Mouse (Mus musculus) kidney, postnatal 36 days (tissue): ENCODE results near the gene Tnfsf12.

ENCODE experiments used
- DNase-seq, 2 experiments: peaks; one replicate each; pipeline ENCODE4 v3.0.0; 2021 to 2022; ENCODE audit warnings: mixed read lengths in 2 of 2

The Tnfsf12 gene

DNA sequence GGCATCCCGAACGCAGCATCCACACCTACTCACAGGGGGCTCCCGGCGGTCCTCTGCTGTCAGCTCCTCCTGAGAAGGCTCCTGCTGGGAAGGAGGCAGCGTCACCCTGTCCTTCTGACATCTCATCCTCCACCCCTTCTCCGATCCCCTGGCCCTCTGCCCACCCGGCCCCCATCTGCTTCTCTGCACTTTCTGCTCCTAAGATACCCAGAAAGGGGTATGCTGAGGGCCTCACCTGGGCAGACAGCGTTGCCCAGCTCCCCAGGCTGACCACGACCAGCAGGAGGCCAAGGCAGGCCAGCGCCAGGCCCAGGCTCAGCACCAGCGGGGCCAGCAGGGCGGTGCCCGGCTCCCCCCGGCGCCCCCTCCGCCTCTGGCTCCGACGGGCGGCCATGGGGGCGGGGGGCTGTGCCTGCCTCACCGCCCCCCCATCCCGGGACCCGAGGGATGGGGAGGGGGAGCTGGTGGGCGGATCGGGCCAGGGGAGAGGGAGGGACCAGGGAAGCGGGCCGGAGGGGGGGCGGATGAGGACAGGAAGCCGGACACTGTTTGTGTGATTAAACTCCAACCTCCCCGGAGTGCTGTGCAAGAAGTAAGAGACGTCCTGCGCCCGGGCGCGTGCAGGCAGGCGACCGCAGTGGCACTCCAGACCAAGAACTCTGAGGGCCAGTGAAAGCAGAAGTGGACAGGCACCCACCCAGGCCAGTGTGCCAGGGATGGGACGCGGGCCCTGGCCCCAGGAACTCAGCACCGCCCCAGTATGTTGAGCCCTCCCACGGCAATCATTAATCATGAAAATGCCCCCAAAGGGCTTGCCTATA, at the start of gene Tnfsf12, which contains the start of gene Tnfsfm13:
Gene Tnfsf12 (minus strand): TSS at position 489 of the 821 bp plus-strand sequence.
Gene Tnfsfm13 (minus strand): TSS at position 738 of the 821 bp plus-strand sequence.
- peak; percentile 85 to 89 for DNase-seq

DNA sequence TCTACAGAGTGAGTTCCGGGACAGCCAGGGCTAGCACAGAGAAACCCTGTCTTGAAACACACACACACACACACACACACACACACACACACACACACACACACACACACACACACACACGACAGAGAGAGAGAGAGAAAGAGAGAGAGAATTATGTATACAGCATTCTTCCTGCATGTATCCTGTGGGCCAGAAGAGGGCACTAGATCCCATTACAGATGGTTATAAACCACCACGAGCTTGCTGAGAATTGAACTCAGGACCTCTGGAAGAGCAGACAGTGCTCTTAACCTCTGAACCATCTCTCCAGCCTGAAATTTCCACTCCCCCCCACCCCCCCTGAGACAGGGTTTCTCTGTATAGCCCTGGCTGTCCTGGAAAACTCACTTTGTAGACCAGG, 35.8 kb upstream of the Tnfsf12 start:
- DNase-seq: peak in 1 of 2 experiments; percentile 28

DNA sequence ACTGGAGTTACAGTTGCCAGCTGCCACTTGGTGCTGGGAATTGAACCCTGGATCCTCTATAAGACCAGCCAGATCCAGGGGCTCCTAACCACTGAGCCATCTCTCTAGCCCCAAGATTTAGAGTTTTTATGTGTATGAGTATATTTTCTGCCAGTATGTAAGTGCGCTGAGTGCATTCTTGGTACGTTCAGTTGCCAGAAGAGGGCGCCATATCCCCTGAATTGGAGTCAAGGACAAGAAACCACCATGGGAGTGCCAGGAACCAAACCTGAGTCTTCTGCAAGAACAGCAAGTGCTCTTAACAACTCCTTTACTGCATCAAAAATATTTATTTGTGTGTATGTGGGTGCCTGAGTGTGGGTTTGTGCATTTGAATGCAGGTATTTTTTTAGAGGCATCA, 33.4 kb upstream of the Tnfsf12 start:
- peak; percentile 62 to 83 for DNase-seq

DNA sequence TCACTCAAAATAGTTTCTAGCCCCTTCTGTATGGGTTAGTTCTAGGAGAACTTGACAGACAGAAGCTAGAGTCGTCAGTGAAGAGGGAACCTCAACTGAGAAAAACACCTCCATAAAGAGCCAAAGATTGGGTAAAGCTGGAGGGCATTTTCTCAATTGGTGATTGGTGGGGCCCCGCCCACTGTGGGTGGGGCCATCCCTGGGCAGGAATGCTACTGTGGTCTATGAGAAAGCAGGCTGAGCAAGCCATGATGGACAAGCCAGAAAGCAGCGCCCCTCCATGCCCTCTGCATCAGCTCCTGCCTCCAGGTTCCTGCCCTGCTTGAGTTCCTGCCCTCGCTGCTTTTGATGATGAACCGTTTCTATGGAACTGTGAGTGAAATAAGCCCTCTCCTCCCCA, 30.3 kb upstream of the Tnfsf12 start:
- peak in 1 of 2 experiments; percentile 35 for DNase-seq

DNA sequence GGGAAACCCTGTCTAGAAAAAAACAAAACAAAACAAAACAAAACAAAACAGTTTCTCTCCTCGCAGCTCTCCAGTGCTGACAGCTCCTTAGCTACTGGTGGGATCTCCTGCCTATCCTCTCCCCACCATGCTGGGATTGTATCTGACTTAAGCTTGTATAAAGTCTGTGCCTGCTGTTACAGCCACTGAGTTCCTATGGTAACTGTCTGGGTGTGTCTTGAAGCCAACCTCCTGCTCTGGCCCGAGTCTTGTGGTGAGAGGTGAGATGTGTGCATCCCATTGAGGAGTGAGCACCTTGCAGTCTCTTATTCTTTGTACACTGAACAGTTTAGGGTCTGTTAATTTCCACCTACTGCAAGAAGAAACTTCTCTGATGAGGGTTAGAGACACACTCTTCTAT, 27.4 kb upstream of the Tnfsf12 start:
- DNase-seq: no peak

DNA sequence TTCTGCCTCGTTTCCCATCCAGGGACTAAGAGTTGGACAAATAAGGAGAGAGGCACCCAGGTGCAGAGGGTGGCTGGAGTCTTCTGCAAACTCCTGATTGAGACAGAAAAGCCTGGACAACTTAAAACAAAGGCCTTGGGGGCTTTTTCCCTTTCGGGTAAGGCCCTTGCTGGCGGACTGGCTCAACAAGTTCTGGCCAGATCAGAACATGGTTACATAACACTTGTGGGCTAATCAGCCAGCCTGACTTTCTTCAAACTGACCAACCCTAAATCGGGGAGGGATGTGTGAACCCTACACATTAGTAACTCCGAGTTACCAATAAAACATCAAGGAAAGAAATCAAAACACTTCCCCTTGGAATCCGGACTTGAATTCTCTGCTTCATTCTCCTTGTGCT, 25.2 kb upstream of the Tnfsf12 start:
- no peak for DNase-seq

DNA sequence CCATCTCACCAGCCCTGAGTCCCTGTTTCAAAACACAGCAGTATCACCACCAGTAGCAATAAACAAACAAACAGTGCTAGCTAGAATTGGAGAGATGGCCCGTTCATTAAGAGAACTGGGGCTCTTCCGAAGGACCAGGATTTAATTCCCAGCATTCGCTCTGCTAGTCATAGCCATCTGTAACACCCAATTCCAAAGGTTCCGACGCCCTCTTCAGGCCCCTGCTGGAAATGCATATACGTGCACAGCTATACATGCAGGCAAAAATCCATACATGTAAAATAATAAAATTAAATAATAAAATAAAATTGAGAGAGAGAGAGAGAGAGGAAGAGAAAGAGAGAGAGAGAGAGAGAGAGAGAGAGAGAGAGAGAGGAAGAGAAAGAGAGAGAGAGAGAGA, 23.8 kb upstream of the Tnfsf12 start:
- DNase-seq: no peak

DNA sequence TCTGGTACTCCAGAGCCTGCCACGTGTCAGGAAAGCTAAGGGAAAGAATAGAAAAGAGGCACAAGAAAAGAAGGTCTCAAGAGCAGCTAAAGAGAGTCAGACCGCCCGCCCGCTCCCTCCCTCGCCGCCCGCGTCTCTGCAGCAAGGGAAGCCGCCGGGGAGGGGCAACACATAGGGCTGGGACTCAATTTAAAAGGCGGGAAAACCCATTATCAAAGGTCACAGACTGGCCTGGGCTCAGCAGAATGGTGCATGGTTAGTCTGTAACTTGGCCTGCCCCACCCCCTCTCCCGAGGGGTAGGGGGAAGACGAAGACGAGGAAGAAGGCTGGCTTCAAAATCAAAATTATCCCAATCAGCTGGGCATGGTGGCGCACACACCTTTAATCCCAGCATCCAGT, 23.0 kb upstream of the Tnfsf12 start:
- DNase-seq: peak; percentile 53 to 54

DNA sequence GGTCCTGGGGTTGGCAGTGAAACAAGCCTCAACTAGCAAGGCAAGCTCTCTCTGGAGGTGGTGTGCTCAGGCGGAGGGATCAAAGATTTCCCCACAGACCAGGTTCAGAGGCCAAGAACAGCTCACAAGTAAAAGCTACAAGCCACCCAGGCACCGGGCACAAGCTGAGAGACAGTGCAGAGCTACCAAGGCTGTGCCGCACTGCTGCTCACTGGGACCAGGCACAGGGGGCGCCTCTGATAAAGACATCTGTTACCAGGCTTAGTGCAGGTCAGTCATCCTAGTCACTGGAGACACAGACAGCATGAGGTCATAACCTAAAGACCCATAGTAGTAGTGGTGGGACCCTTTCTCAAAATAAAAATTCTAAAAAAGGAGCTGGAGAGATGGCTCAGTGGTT, 21.3 kb upstream of the Tnfsf12 start:
- DNase-seq: peak in 1 of 2 experiments; percentile 29

DNA sequence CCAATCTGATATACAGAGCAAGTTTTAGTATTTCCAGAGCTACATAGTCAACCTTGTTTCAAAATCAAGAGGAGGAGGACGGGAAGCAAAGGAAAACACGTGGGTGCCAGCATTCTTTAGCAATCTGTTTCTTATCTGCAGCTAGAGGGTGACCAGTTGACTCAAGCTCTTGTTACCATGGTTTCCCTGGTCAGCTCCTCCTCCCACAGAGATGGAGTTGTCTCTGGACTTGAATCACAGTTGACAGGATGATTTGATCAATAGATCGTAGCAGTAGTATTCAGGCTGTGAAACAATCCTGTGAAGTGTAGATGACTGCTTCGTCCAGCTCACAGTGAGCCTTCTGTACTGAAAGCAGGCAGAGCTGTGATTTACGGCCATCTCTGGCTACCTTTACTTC, 20.3 kb upstream of the Tnfsf12 start:
- DNase-seq: peak in 1 of 2 experiments; percentile 44

DNA sequence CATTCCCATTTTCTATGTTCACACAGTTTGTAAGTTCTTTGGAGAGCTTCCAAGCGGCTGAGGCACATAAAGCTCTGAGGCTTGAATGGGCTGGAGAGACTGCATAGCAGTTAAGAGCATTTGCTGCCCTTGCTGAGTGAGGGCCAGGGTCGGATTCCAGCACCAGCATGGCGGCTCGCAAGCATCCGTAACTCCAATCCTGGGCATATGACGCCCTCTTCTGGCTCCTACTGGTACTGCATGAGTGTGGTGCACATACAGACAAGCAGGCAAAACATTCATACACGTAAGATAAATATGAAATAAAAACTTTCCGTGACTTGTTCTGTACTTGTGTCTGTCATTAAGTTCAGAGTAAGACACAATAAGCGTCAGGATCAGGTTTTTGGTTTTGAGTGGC, 19.8 kb upstream of the Tnfsf12 start:
- DNase-seq: peak; percentile 58 to 83

DNA sequence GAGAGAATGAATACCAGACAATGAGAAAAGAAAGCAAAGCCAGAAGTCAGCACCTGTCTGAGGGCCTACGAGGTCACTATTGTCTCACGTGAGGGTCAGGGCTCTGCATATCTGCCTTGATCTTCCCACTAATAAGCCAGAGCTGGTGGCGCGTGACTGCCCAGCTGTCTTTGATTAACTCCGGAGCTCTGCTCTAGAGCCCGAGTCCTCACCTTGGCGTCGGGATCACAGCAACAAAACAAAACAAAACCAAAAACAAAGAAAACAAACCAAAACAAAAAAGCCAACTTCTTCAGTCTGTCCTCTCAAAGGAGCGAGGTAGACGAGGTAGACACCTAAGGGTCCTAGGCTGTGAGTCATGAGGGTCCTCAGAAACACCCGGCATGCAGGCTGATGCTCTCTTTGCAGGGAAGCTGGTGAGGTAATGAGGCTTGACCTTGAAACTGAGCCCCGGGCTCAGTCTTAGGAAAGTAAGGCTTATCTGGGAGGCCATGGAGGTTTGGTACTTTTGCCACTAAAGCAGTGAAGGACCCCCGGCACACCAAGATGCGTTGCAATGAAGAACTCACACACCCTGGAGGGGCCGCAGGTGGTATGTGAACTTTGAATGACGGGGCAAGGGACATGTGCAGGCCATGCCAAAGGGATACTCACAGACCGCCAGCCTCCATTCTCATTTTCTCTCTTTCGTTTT, 19.1 kb upstream of the Tnfsf12 start:
- peak; percentile 78 to 83 for DNase-seq

DNA sequence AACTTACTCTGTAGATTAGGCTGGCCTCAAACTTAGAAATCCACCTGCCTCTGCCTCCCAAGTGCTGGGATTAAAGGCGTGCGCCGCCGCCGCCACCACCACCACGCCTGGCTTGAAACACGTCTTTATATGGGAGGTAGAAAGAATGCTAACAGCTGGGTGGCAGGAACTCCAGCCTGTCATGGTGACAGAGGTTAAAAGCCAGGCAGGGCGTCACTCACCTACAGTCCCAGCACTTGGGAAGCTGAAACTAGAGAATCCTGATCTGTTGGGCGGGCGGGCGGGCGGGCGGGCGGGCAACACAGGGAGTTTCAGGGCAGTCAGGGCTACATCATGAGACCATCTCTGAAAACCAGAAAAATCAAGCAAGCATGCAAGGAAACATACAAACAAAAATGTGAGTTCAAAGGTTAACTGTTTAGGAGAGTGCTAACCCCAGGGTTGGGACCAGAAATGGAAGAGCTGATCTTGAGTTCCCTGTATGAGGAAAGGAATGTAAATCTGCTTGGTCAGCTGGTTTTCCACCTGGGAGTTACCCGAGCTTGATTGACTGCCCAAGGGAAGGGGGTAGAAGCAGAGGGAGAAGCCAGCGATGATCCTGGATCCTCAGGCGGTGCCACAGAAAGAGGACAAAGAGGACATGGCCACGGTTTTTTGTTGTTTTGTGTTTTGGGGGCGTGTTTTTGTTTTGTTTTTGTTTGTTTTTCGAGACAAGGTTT, 17.5 kb upstream of the Tnfsf12 start:
- DNase-seq: peak; percentile 36 to 66

DNA sequence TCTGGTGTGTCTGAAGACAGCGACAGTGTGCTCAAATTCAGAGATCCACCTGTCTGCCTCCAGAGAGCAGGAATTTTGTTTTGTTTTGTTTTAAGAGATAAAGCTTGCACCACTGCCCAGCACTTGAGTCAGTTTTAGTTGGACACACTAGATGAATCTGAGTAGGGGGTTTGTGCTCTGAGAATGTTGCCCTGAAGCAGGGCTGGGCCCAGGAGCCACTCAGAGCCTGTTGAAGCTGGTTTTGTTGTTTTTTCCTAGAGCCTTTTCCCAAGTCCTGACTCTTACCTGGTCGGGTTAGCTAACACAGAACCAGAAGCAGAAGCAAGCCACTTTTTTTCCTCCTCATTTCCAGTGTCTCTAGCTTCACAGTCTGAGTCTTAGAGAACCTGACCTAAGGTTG, 15.4 kb upstream of the Tnfsf12 start:
- DNase-seq: no peak

DNA sequence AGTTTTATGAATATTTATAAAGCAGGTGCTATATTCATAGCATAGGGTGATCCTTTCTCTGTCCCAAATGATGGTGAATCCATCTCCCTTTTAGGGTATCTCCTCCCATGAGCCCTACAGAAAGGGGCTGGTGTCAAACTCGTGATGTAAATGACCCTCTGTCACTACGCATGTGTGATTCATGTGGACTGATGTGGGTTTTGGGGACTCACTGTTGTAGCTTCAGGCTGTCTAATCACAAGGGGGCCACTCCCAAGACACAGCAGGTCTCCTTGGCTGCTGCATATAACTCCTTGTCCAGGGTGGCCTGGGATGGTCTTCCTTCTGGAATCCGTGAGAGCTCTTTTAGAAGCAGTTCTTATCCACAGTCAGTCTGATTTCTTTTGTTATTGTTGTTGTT, 14.8 kb upstream of the Tnfsf12 start:
- DNase-seq: no peak

DNA sequence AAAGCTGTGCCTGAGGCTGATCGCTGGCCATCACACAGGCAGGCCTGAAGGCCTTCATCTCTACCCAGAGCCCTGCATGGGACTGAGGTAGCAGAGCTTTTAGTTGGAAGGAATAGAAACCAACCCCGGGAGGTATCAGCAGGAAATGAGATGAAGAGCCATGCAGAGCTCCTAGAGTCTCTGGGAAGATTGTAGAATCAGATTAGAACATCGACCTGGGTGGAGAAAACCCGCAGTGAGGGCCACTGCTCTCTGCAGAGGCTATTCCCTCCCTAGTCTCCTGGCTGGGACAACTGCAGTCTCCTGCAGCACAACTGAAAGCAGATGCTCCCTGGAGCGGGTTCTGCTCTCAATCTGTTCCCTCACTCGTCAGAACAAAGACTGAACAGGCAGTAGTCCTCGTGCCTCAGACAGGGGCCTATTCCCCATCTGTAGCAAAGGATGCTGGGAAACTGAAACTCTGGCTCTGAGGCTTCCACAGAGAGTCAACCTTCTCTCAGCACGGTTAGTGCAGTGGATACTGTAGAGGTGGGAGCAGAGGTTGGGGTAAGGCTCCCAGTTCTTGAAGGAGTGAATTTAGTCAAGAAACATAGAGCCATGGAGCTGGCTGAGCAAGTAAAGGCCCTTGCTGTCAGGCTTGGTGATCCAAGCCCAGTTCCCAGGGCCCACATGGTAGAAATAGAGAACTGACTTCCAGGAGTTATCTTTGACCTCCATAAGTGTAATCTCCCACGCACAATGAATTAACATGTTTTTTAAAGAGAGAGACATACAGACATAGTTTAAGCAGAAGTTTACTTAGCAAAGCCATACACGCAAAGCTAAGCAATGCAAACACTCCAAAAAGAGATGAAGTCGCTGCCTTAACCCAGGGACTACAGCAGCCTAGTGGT, 14.2 kb upstream of the Tnfsf12 start:
- no peak for DNase-seq

DNA sequence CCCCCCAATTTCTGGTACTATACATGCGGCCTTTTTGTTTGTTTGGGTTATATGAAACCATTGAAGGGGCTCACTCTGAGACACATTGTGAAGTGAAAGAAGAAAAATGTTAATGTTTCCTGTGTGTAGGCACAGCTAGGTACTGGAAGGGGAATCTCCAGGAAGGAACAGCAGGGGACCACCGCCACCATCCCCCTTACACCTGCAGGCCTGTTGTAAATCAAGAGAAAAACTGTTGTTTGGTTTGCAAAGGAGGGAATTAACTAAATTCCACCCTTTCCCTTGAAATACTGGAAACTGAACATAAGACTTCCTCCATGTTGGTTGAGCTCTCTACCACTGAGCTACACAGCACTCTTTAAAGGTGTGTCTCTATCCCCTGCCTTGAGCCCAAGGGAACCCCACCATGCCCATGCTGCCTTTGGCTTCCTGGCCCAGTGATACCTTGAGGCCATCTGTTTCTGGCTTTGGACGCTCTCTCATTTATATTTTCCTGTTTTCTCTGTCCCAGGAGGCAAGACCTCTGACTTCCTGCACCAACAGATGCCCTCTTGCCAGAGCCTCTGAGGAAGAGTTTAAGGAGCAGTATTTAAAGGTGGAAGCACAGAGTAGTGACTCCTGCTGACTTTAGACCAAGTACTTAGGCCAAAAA, 13.1 kb upstream of the Tnfsf12 start:
- no peak for DNase-seq

DNA sequence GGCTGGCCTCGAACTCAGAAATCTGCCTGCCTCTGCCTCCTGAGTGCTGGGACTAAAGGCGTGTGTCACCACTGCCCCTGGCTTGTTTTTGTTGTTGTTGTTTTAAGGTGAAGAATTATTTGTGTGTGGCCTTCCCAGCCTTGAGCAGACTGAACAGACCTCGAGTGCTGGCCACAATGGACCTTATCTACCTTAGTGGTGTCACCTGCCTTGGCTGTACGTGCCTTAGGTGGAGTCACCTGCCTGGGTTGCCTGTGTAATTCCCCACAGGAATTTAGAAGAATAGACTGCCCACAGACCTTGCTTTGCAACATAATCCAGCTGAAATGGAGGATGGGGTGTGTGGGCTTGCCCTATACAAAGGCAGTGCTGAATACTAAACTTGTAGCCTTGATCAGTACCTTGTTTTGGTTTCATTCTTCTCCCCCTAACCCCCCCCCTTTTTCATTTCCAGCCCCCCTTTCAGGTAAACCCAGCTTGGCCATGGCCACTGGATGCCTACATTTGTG, 12.3 kb upstream of the Tnfsf12 start:
- DNase-seq: no peak

DNA sequence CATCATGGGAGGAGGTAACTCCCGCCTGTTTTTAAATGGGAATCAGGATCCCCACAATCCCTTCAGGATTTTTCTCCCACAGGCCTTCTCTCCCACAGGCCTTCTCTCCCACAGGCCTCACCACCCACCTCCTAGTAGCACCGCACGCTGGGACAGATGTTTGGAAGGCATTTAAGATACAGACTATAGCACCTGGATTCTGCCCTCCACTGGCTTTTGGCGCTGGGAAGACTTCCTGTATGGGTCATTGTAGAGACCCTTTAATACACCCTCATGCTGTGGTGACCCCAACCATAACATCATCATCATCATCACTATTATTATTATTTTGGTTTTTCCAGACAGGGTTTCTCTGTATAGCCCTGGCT, 11.8 kb upstream of the Tnfsf12 start:
- no peak for DNase-seq

DNA sequence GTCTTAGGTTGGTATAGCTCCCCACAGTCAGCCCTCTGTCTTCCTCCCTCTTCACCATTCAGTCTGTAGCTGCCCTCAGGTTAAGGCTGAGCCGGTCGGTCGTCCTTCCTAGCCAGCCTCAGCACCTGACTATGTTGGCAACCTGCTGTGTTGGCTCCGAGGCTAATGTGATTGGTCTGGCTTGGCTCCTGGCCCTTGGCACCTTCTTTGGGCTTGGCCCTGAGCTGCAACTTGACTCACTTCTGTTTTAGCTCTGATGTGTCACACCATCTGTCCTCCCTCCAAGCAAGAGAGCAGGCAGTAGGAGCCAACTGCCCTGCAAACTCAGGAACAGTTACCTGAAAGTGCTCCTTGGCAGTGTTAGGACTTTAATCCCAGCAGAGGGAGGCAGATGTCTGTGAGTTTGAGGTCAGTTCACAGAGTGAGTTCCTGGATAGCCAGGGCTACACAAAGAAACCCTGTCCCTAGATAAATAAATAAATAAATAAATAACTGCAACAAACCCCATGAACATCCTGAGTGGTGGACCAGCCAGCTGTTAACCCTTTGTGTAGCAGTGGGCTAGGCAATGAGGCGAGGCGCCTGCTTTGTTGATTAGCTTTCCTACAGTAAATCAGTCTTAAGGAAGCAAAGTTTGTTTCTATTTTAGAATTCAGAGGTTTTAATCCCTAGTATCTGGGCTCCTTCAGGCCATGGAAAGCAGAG, 11.3 kb upstream of the Tnfsf12 start:
- peak; percentile 89 to 92 for DNase-seq

DNA sequence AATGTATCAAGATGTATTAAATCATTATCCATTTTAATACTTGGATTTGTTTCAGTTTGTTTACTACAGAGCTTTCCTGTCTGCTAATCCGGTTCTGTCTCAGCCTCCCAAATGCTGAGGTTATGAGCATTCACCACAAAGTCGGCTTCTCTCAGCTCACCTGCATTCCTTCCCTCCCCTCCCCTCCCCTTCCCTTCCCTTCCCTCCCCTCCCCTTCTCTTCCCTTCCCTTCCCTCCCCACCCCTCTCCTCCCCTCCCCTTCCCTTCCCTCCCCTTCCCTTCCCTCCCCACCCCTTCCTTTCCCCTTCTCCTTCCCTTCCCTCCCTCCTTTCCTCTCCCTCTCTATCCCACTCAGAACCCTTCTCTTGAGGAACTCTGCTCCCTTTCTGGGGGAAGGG, 9.0 kb upstream of the Tnfsf12 start:
- no peak for DNase-seq
